Mouse (Mus musculus) spleen, adult 2 months (tissue): Measurements from ENCODE around the gene Acbd6. TPM values are rescaled to one million over a fixed set of nuclear protein-coding genes. Genes with fewer than 3 reads are reported as not detected.

Experiments used
- DNase-seq, 2 experiments: peaks; one replicate each; pipeline versions ENCODE4 v3.0.0 to v3.0.0-alpha.2; 2012 to 2021; ENCODE audit warnings: low spot score in 2 of 2, low read depth in 1 of 2
- H3K27ac ChIP-seq: fragments of 200-500 bp; 2 replicates; pipeline ENCODE4 v1.5.1; 2012; ENCODE audit warnings: low read length, inconsistent platforms; ENCODE audit not compliant: insufficient read depth
- H3K27me3 ChIP-seq: fragments of 200-500 bp; 2 replicates; pipeline ENCODE4 v1.6.1; 2012; ENCODE audit warnings: mild to moderate bottlenecking, moderate library complexity, low read length, inconsistent platforms; ENCODE audit not compliant: control insufficient read depth, insufficient read depth
- H3K36me3 ChIP-seq: fragments of 200-500 bp; 2 replicates; pipeline ENCODE4 v1.6.1; 2012; ENCODE audit warnings: mild to moderate bottlenecking, low read length, inconsistent platforms; ENCODE audit not compliant: control insufficient read depth, insufficient read depth
- H3K4me1 ChIP-seq: fragments of 200-500 bp; 2 replicates; pipeline ENCODE4 v1.6.1; 2011; ENCODE audit warnings: inconsistent platforms; ENCODE audit not compliant: control insufficient read depth, insufficient read depth, insufficient read length
- H3K4me3 ChIP-seq: fragments of 200-500 bp; 2 replicates; pipeline ENCODE4 v1.5.1; 2011; ENCODE audit warnings: mild to moderate bottlenecking, inconsistent platforms; ENCODE audit not compliant: insufficient read depth, insufficient read length; ENCODE audit errors: extremely low read depth
- CTCF ChIP-seq: fragments of 200-500 bp; IDR thresholded peaks from 2 replicates; pipeline ENCODE4 v1.5.1; 2011; ENCODE audit warnings: mild to moderate bottlenecking, inconsistent platforms; ENCODE audit not compliant: insufficient read depth, insufficient read length, insufficient replicate concordance; ENCODE audit errors: extremely low read depth
- POLR2A ChIP-seq: fragments of 200-500 bp; IDR thresholded peaks from 2 replicates; pipeline ENCODE4 v1.6.1; 2011; ENCODE audit warnings: low read depth, low read length, inconsistent platforms
- WGBS: fragments of 180-500 bp; shearing (Covaris S2); methylation state at CpG from one replicate; pipeline ENCODE4 v1.1.7; 2018; 5-methylcytosine and 5-hydroxymethylcytosine counted together
- polyA plus RNA-seq: library from polyadenylated mRNA; depleted of rRNA; stranded (reverse); fragments of >200 nt; gene quantifications from 2 replicates; pipeline ENCODE4 v1.2.3, GENCODE M21; 2012

Acbd6 gene
- polyA plus RNA-seq, 1 experiment = 61.7 TPM

GRCm38 (mm10) chr1:155646345-155647307 is 88.7 kb downstream of the Acbd6 start:
- Histone ChIP-seq H3K36me3 (no peaks in the 10 kb centered on the region), H3K4me1 (no peaks in the 10 kb centered on the region), H3K27ac (no peak overlapping the region), H3K27me3 (no peaks in the 10 kb centered on the region), H3K4me3 (no peak overlapping the region)
- TF ChIP-seq CTCF (no peak), POLR2A (no peak)
- DNase-seq = no peak
- 86% methylated on average over 10 of the region's 10 CpGs for WGBS

GRCm38 (mm10) chr1:155650121-155650846 is 92.4 kb downstream of the Acbd6 start:
- TF ChIP-seq CTCF = no peak
- no peak for TF ChIP-seq POLR2A
- Histone ChIP-seq H3K4me3 (no peak overlapping the region), H3K4me1 (no peaks in the 10 kb centered on the region), H3K27me3 (no peaks in the 10 kb centered on the region), H3K27ac (no peak overlapping the region), H3K36me3 (no peaks in the 10 kb centered on the region)
- 95% methylated on average over 9 of the region's 9 CpGs for WGBS
- DNase-seq = no peak

DNA sequence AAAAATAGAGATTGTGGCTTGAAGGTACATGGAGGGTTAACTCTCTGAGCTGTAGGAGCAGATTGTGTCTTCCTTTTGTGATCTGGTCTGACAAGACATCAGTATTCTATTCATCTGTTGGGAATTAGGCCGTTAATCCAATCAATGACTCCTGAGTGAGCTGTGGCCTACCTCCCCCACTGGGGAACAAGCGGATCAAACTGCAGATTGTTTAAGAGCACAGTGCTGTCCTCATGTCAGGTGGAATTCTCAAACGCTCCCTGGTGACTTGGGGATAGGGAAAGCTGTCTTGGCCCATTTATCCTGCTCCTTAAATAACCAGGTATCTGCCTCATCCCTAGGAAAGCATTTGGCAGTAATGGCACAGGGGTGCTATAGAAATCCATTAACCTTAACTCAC is 97.0 kb downstream of the Acbd6 start:
- no peaks in the 10 kb centered on the region for H3K27me3 ChIP-seq
- 94% methylated on average over 3 of the region's 3 CpGs for WGBS
- no peaks in the 10 kb centered on the region for H3K36me3 ChIP-seq
- DNase-seq = no peak
- no peak overlapping the region for H3K4me3 ChIP-seq
- H3K27ac ChIP-seq = no peak overlapping the region
- no peaks in the 10 kb centered on the region for H3K4me1 ChIP-seq
- TF ChIP-seq POLR2A (no peak), CTCF (no peak)

GRCm38 (mm10) chr1:155656321-155656720 is 98.4 kb downstream of the Acbd6 start:
- Histone ChIP-seq H3K36me3 (no peaks in the 10 kb centered on the region), H3K4me3 (no peak overlapping the region), H3K27ac (no peak overlapping the region), H3K4me1 (no peaks in the 10 kb centered on the region), H3K27me3 (no peaks in the 10 kb centered on the region)
- TF ChIP-seq POLR2A (no peak), CTCF (no peak)
- no peak for DNase-seq
- WGBS = 91% methylated on average over 5 of the region's 5 CpGs

DNA sequence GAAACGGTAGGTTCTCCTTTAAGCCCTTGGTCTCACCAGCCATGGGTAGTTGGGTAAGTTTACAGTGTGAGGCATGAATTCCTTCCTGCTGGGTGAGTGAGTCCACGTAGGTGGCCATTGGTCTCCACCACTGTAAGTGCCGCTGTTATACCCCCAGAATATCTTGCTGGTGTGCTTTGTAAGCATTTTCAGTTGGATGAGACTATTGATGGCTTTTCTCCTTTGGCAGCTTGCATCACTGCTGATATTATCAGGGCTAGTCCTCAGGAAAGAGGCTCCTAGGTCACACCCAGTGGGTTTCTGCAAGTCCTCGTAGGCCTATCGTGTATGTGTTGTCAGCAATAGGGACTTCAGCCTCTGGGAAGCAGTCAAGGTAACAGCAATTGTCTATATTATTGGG is 106.1 kb downstream of the Acbd6 start:
- Histone ChIP-seq H3K27me3 (no peaks in the 10 kb centered on the region), H3K36me3 (no peaks in the 10 kb centered on the region), H3K27ac (no peak overlapping the region), H3K4me1 (no peaks in the 10 kb centered on the region), H3K4me3 (no peak overlapping the region)
- TF ChIP-seq POLR2A = no peak
- TF ChIP-seq CTCF = no peak
- DNase-seq = no peak
- WGBS = 81% methylated on average over 5 of the region's 5 CpGs

GRCm38 (mm10) chr1:155675570-155675969 is 117.7 kb downstream of the Acbd6 start:
- no peak for DNase-seq
- H3K36me3 ChIP-seq = no peaks in the 10 kb centered on the region
- H3K4me1 ChIP-seq = no peaks in the 10 kb centered on the region
- H3K4me3 ChIP-seq = no peak overlapping the region
- H3K27ac ChIP-seq = no peak overlapping the region
- TF ChIP-seq POLR2A = no peak
- no peak for TF ChIP-seq CTCF
- no peaks in the 10 kb centered on the region for H3K27me3 ChIP-seq
- WGBS = 93% methylated on average over 6 of the region's 6 CpGs
